Mouse (Mus musculus) mouse embryonic stem cell (cell line): ENCODE data around the gene Cacng4.

Source experiments
- in situ Hi-C, 2 experiments: fragments of 300-500 bp; cut with MboI; formaldehyde crosslinking; loops; 1 replicate in 1 of 2; 3 replicates in 1 of 2; pipeline ENCODE4 v1.14.3; 2019 to 2020; ENCODE audit warnings: low sequenced_read_pairs in 2 of 2, low pct_unique_long_range_greater_than_20kb in 1 of 2, mixed read lengths in 1 of 2; ENCODE audit not compliant: unreplicated experiment in 1 of 2

The Cacng4 gene

GRCm38 (mm10) chr11:107782591-107782990 is 11.8 kb downstream of the Cacng4 start:
- in situ Hi-C loops, result no loop called here

- in situ Hi-C loops, result no loop called here
Observed at GRCm38 (mm10) chr11:107778859-107779258, 15.5 kb downstream of the Cacng4 start.

- in situ Hi-C loops, result no loop called here
Observed at GRCm38 (mm10) chr11:107777487-107777886, 16.9 kb downstream of the Cacng4 start.

DNA sequence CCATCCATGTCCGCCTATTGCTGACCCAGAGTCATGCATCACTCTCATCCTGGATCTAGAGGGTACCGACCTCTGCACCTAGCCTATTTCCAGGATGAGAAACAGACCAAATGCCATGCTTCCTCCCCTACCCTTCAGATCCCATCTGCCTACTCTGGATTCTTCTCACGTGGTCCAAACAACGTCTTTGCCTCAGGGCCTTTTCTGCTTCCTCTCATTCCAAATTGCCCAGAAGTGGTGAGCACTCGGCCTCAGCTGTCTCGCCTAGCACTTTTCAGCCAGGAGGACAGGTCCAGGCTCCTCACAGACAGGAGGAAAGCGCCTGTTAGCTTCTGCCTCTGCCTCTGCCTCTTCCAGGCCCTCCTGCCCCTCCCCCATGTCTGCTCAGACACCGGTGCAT is 21.0 kb downstream of the Cacng4 start:
- in situ Hi-C loops, result no loop called here

- in situ Hi-C loops, result no loop called here
Observed at GRCm38 (mm10) chr11:107772002-107772401, 22.4 kb downstream of the Cacng4 start.

GRCm38 (mm10) chr11:107768361-107768760 is 26.0 kb downstream of the Cacng4 start:
- in situ Hi-C loops, result no loop called here

GRCm38 (mm10) chr11:107766932-107767331 is 27.4 kb downstream of the Cacng4 start:
- in situ Hi-C loops, result no loop called here

DNA sequence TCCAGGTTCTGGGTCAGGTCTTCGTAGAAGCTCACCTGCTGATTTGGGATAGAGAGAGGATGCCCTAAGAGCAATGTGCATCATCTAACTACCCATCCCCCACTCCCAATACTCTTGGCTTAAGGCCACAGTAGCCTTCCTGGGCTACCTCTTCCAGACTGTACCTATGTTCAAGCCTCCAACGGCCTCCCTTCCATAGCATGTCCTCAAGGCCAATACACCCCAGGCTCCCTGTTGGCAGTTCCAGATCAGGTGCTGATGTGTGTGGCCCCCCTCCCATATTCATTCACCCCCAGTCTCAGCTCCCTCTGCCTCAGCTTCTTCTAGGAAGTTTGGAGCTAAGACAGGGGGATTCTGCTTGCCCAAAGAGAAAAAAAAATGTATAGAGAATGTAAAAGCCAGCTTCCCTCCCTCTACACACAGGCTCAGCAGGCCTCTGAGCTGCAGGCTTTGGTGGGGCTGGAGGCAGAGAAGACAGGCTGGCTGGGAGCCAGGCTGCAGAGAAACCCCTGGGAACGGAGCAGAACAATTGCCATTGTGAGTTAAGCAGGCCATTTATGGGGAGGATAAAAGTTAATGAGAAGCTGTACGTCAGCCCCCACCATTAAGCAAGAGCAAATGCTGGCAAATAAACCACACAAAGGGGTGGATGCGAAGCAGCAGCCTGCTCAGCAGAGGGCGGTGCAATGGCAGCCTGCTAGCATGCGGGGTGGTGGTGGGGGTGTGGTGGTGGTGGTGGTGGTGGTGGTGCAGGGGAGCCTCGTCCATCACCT is 31.5 kb downstream of the Cacng4 start:
- in situ Hi-C loops, result no loop called here

- in situ Hi-C loops, result no loop called here
Observed at GRCm38 (mm10) chr11:107761790-107762500, 32.4 kb downstream of the Cacng4 start.

DNA sequence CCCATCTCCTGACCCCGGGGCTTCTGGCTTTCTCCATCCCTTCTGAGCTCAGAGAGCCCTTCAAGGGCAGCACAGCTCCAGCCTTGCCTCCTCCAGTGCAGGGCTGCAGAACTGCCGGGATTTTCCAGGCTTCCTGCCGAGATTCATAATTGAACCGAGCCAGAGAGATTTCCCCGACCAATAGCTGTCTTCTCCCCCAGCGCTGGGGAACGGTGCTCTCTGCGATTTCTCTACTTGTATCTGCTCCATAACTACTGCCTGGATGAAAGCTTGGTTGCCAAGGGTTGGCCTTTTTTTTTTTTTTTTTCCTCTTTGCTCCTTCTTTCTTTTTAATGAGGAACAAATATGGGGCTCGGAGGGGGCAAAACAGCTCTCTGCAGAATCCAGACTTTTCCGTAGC is 34.4 kb downstream of the Cacng4 start:
- in situ Hi-C loops, result no loop called here

DNA sequence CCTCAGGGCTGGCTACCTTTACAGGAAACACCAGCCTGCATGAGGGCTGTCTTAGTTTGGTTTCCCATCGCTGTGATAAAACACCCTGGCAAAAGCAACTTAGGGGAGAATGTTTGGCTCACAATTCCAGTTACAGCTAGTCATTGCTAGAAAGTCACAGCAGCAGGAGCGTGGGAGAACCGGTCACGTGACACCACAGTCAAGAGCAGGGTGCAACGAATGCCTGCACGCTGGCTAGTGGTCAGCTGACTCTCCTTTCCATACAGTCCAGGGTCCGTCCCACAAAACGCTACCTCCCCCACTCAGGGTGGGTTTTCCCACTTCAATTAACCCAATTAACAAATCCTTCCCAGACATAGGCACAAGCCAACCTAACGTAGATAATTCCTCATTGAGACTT is 34.8 kb downstream of the Cacng4 start:
- in situ Hi-C loops, result no loop called here

DNA sequence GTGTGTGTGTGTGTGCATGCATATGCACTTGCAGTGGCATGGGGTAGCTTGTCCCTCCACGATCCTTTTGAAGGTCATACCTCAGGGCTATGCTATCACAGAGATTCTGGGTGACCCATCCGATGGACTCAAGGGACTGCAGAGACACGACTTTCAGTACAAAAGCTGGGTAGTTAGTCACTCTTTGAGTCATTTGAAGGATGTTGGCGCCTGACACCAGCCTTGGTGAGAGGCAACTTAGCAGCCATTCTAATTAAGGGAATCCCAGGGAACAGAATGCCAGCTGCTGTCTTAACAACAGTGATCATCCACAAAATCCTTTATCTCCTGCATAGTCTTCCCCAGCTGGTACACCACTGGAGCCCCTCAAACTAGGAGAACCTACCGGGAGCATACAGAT is 45.2 kb downstream of the Cacng4 start:
- in situ Hi-C loops, result no loop called here

DNA sequence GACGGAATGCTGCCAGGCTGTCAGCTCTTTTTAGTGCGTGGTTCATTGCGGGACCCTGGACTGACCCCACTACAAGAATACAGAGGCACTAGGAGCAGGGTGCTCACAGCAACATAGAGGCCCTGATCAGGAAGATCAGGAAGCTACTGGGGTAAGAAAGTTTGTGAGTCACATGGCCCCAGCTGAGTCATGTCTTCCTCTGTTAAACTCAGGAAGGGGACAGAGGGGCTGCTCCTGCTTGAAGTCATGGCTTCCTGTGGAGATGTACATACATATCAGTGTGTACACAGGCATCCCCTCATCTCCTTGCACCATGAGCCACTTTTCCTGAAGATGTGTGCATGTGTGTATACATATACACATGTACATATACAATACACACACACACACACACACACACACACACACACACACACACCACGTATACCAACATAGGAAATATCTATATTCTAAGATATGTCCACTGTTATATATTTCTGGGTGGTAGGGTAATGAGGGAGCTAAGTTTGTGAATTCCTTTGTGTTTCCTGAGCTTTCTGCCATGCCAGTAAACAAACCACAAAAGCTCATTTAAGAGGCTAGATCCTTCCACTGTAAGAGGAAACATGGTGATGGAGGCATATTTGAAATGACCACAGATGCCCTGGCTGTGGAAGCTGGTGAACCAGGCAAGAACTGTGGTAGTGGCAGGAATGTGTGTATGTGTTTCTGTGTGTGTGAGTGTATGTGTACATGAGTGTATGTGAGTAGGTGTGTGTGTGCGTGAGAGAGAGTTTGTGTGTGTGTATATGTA is 45.9 kb downstream of the Cacng4 start:
- in situ Hi-C loops, result no loop called here

DNA sequence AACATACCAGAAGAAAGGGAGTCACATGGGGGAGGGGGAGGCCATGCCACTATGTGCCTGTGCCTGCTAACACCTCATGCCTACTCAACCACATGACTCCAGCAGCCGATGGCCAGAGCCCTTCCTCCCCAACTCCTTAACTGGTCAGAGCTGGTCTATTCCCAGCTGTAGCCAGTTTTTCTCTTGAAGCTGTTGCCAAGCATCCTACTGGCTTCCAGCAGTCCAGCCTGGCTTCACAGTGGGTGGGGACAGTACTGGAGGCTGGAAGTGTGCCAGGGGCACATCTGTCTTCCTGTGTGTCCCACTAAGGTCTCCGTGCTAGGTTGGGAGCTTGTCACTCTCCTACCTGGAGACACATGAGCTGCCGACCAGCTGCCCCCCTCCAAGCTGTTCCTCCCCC is 51.3 kb downstream of the Cacng4 start:
- in situ Hi-C loops, result no loop called here

DNA sequence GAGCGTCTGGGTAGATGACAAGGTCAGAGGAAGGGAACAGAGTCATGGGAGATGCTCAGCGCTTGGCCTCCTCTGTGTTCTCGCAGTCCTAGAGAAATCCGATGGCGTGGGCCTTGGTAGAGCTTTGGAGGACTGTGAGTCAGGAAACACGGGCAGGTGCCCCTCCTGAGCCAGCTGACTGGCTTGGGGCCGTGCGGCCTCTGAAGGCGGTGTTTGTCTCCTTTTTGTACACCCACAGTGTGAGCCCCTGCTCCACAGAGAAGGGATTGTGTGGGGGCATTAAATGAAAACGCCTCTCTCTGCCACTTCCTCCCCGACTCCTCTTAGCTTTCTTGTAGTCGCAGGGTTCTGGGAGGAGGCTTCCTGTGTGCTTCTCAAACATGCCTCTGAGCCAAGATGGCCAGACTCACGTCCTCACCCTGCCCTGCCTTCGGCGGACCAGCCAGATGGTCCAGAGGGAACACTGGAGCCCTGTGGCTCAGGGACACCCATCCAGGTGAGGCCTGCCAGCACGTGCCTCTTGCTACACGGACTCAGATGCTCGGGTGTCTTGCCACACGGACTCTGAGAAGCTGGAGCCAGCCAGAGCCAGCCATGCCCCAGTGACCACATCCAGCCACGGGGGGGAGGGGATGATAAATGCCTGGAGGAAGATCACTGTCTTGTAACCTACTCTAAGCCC is 55.8 kb downstream of the Cacng4 start:
- in situ Hi-C loops, result no loop called here

GRCm38 (mm10) chr11:107737886-107738285 is 56.5 kb downstream of the Cacng4 start:
- in situ Hi-C loops, result no loop called here

DNA sequence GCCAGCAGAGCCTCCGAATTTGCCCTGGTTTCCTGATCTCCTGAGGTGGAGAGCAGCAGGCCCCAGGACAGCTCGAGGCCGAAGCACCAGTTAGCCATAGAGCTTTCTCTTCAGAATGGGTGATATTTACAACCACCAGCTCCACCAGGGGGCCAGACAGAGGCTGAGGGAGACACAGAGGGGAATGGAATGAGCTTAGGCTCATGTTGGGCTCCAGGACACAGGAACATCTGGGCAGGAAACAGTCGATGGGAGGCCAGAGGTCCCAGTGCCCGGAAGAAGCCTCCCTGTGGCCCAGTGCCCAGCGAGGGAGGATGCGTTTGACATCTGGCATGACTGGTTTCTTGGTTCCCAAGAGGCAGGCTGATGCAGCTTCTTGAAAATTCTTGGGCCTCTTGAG is 60.2 kb downstream of the Cacng4 start:
- in situ Hi-C loops, result no loop called here

GRCm38 (mm10) chr11:107731498-107731897 is 62.9 kb downstream of the Cacng4 start:
- in situ Hi-C loops, result no loop called here

DNA sequence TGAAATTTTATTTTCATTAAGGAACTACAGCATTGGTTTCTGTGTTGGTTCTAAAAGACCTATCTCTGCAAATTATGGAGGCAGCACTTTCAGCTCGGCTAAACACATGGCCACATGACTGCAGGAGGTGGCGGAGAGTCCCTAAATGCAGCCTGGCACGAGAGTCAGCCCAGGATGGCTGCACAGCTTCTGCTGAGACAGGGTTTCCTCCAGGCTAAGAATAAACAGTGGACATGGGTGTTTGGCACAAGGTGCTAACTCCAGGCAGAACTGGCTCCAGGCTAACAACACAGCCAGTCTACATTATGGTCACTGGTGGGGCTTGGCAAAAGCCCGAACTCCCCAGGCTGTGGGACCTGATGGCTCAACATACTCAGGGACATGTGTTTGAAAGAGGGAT is 63.4 kb downstream of the Cacng4 start:
- in situ Hi-C loops, result no loop called here
